Mouse (Mus musculus): ENCODE measurements around the gene Tacc2.
A peak's percentile ranks its signal among the peaks of the same experiment; 100 is the strongest.

Tacc2 gene

DNA sequence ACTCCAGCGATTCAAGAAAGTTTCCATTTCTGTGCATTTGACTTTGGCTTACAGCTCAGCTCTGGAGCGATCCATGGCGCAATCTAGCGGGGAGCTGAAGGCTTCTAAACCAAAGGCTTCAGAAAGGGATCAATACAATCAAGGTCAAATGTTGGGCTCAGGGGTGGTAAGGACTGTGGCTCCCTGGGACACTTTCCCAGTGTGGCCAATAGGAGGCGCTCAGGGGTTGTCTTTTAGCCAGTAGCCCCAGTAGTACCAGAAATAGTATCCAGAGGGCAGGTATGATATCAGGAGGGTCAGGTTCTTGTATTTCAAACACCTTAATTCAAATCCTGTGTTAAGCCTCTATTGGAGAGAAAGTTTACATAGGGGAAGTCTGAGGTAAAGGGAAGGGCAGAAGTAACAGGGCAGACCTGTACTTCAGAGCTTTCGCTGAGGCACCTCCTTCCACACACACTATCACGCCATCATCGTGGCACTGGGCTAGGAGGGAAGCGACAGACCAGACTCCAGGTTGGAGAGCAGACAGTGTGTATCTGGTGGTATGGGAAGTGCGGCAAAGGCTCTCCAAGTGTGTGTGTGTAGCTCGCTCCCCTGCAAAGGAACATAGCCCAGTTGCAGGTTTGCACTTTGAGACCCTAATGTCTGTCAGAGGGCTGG, 196.1 kb downstream of the Tacc2 start:
- no peak for DNase-seq (ENCODE audit: low spot score)

DNA sequence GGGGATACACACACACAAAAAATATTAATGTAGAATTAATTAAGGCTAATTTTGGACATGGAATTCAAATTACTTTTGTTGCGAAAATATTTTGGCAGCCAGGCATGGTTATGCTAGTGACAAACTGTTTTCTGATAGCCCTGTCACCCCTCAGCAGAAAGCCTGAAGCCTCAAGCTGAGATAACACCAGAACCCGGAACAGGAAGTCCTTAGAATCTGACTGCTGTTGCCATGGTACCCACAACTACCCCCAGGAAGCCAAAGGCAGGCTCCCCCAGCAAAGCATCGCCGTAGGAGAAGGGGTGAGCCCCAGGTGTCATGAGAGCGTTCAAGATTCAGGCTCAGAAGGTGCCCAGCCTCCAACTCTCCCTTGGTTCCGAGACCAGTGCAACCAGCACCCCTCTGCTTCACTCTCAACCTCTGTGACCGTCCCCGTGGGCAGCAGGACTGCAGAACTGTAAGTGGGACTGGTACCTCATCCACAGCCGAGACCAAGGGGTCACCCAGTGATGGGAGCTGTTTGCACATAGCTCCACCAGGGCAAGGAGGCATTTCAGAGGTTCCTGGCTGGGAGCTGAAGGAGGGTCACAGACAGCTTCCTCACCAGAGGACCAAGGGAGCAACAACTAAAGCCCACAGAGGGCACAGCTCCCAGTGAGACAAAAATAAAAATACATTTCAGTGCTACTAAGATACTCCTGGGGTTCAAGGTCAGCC, 196.8 kb downstream of the Tacc2 start, which contains the start of gene Btbd16:
TSS of gene Btbd16 (plus strand) at position 156 of the 717 bp plus-strand sequence.
- DNase-seq (ENCODE audit: low spot score) = no peak

DNA sequence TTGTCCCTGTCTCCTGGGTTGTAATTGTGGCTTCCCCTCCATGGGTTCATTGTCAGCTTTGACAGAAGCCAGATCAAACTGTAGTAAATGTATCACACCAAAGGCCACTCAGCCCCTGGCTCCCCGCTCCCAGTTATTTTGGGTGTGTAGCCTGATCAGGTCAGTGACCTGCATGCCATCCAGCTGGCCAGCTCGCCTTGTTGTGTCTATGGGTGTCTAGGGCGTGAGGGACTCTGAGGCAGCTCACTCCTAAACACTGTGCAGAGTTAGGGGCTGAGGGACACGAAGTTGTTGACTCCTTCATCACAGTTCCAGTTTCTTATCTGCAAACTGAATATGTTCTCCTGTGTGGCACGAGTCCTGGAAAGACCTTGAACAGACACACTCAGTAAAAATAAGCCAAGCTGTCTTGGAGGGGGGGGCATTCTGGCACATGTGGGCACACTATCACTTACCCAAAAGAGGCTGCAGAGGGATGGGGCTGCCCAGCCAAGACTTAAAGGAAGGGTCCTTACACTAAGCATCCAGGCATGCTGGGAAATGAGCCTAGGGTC, 203.7 kb downstream of the Tacc2 start:
- peak; percentile 73 for DNase-seq (ENCODE audit: low spot score)

DNA sequence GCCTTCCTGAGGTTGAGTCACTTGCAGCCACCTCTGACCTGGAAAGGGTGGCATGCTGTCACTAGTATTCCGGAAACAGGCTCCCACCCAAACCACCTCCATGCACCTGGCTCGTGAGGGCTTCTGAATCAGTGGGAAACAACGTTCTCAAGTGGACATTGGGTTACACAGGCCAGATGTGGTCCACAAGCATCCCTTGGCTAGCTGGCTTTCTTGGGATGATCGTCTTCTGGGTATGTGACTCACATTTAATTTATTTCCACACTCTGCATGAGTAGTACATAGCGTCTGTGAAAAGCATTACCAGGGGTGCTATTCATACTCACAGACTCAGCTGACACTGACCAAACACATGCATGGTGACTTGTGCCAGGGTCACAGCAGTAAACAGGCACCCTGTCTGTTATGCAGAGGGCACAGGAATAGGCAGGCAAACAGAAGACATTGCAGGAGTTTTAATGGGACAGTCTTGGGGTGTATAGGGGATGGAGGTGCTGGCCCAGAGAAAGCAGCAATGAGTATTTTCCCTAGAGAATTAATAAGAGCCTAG, 205.3 kb downstream of the Tacc2 start:
- no peak for DNase-seq (ENCODE audit: low spot score)

DNA sequence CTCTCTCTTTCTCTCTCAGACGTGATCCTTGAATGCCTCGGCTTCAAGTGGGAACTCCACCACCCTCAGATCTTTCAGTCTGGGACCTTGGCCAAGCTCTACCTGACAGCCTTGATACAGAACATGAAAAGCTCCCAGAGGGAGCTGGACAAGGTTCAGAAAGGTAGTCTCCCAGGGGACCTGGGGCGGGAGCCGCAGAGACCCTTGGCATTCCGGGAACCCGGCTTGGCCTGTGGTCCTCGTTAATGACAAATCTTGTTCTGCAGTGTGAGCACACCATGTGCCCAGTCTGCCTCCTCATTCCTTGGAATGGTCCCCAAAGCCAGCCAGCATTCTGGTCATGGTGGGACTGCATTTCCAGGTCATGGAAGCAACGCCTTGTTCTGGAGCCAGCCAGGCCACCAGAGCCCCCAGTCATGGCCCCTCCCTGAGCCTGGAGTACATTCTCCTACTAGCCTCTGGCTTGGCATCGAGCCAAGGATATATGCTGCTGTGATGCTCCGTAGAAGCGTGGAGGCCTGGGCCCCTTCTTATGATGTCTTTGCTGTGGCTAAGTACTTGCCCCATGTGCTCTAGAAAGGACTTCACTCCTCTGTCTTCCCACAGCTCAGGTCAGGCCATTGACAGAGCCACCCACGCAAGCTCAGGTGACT, 208.8 kb downstream of the Tacc2 start:
- no peak for DNase-seq (ENCODE audit: low spot score)

DNA sequence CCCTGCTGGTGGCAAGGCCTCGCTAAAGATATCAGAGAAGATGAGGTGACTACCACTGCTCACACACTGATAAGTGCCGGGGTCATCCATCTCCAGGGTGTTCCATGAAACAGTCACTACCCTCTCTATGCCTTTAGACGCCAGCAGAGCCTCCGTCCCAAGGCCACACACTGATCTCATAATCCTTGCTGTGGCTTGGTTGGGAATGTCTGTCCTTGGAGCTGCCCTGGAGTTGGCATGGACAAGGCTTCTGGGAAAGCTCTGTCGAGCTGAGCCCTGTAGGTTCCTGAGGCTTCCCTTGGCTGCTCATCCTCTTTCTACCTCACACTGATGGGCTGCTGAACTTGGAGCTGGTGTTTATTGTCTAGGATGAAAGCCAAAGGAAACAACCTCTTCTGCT, 209.5 kb downstream of the Tacc2 start:
- DNase-seq (ENCODE audit: low spot score) = peak; percentile 85

DNA sequence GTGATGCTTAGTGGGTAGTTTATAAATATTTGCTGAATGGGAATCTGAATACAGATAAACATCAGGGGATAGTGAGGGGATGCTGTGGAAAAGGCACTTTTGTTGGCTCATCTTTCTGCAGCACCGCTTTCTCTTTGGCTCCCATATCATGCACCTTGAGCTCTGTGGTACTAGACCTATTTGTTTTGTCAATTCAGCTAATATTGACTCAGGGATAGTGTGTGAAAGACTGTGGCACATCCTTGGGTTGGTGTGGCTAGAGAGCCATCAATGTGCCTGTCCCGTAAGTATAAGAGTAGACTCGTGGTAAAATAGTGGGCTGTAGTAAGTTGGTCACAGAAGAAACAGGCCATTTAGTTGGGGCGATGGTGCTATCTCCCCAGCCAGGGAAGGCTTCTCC, 210.3 kb downstream of the Tacc2 start:
- no peak for DNase-seq (ENCODE audit: low spot score)

DNA sequence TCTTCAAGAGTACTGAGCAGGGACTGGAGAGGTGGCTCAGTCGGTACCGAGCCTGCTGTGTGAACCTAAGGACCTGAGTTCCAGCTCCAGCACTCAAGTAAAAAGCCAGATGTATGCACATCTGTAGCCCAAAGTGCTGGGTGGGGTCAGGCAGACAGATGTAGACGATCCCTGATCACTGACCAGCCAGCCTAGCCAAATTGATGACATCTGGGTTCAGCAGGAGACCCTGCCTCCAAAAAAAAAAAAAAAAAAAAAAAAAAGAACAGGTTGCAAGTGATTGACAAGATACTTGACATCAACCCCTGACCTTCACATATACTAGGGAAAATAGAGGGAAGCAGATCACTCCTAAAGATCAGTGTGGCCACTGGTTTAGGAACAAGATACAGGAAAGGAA, 211.7 kb downstream of the Tacc2 start:
- no peak for DNase-seq (ENCODE audit: low spot score)

DNA sequence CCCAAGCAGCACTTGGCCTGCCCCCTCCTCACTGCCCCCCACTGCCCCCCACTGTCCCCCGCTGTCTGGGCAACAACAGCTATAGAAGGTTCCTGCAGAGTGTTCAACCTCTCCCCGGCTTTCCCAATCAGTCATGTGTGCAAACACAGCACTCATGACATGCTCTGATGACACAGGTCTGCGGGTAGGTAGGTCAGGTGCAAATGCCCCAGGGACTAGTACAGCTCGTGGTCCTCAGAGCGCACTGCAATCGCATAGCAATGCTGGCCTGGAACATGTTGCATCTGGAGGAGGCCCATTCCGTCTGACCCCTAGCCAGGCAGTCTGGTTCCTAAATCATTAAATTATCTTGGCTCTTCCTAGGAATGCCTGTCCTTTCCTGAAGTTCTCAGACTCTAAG, 212.2 kb downstream of the Tacc2 start:
- no peak for DNase-seq (ENCODE audit: low spot score)

DNA sequence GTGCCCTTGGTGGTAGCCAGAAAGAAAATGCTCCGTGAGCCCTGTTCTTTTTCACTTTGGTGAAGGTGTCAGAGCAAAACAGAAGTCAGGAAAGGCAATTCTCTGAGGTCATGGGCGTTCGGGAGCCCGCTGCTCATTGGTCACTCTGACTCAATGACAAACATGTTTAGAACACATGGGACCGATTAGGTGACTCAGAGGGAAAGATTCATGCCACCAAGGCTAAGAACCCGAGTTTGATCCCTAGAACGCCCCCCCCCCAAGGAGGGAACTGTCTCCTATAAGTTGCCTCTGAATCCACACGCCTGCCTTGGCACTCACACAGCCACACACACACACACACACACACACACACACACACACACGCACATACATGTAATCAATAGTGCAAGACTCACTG, 216.4 kb downstream of the Tacc2 start:
- no peak for DNase-seq (ENCODE audit: low spot score)

DNA sequence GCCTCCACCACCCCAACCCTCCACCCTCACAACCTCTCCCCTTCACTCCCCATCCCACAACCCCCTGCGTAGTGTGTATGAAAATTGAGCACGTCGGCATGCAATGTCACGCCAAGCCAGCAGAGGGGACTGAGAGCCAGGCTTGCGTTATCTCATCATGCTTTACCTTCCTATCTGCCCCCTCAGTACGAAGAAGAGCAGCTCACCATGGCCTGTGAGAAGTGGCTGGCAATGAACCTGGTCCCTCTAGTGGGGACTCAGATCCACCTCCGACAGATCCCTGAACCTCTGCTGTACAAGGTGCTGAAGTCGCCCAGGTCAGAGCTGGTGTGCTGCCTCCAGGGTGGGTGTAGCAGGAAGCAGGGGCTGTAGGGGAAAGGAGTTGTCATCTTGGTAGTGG, 219.5 kb downstream of the Tacc2 start:
- DNase-seq (ENCODE audit: low spot score) = no peak

DNA sequence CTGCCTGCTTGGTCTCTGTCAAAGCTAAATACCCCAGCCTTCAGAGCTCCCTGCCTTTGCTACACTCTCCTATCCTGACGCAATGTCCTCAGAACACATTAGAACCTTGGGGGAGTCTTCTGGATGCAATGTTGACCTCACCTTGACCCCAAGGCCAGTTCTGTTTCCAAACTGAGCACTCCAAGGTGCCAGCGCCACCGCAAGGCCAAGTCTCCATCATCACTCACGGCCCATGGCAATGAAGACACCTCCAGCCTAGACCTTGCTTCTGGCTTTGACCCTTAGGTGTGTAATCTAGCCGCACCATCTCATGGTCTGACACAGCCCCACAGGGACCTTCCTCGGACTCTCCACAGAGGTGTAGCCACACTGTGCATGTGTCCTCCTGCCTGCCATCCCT, 220.3 kb downstream of the Tacc2 start:
- DNase-seq (ENCODE audit: low spot score) = no peak

DNA sequence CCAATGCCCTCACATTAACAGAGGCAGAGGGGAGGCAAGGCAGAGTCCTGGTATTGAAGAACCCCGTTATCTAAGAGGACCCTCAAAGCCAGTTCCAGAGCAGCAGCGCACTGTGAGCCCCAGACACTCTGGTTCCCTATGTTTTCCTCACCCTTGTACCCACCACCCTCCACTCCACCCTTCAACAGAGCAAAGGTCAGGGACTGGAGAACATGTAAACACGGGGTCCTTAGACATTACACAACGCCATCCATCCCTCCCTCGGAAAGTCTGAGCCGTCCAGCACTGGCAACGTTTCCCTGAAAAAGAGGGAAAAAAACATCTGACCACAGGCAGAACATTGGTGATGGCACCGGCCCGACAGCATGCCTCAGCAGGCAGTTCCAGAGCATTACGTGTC, 222.2 kb downstream of the Tacc2 start:
- no peak for DNase-seq (ENCODE audit: low spot score)

DNA sequence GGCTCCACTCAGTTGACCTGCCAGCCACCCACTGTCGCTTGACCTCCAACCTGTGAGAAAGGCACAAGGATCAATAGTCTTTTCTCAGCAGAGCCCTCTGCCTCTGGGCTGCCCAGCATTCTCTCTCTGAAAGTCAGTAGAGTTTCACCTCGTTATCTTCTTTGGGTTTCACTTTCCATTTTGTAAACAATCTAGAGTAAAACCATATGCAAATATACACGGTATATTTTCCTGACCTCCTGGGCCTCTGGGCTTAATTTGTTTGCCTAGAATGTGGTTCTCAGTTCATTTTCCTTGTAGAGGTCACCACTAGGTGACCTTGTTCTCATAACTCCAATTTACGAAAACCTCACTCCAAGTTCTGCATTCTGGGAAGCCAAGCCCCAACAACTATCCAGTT, 223.4 kb downstream of the Tacc2 start:
- DNase-seq (ENCODE audit: low spot score) = no peak

DNA sequence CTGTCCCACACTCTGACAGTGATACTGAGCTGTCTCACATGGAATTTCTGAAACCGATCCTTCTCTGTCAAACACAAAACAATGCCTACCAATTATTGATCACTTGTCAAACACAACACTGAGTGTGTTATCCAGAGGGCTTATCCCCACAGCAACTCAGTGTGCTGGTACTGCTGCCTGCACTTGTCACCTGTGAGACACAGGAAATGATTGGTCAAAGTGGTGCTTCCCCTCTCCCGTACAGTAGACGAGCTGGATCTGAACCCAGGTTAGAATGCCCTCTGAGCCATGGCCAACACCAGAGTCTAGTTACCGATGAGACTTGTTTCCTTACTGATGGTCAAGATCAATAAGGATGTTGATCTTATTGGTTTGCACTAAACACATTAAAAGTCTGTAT, 224.6 kb downstream of the Tacc2 start:
- no peak for DNase-seq (ENCODE audit: low spot score)

DNA sequence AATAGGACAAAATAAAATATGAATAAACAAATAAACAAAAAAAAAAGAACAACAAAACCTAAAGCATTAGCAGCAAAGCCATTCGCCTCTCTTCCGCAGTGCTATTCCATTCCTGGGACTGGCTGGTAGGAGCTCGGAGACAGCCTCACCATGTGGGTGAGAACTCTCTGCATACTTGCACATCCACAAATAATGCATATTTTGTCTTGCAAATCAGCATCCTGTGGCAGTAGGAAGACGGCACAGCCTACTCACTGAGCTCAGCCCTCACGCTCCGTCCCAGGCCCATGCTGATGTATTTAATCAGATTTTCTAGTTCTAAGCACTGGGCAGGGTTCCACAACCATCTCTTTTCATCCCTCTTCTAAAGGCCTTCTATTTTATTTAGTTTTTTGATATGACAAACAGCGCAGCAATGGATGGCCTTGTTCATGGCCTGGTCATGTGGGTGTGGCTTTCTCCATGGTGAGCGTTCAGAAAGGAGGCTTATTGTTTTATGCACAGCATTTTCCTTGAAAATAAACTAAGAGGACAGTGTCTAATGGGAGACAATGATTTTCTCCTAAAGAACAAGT, 226.1 kb downstream of the Tacc2 start:
- peak; percentile 25 for DNase-seq (ENCODE audit: low spot score)

DNA sequence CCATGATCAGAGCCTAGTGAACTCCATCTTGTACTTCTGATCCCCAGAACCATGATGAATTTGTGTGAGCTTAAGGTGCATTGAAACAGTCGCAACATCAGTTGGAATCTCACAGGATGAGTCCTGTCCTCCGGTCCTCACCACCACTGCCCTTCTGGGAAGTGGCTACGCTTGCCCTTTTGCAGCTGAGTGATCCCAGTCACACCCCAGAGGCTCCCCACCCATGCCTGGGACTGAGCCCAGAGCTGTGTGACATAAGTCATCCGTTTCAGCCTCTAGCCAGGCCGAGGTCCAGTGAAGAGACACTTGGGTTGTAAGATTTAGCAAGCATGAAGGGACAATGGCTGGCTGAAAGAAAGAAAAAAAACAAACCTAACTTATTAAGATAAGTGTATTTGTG, 227.8 kb downstream of the Tacc2 start:
- no peak for DNase-seq (ENCODE audit: low spot score)

DNA sequence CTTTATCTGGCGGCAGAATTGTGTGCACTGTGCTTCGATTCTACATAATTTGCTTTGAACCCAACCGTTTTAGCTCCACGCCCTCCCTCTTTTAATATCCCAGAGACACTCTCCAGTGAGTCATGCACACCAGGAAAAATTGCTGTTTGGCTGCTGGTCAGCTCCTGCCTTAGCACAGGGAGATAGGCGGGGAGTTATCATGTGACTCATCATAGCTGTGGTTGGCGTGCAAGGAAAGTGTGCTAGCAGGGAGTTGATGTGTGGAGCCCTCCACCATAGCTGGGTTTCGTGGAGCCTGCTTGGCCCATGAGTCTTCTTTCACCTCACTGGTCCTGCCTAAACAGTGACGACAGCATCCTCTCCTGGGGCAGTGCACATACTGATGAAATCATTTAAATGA, 230.5 kb downstream of the Tacc2 start:
- DNase-seq (ENCODE audit: low spot score) = peak; percentile 73

DNA sequence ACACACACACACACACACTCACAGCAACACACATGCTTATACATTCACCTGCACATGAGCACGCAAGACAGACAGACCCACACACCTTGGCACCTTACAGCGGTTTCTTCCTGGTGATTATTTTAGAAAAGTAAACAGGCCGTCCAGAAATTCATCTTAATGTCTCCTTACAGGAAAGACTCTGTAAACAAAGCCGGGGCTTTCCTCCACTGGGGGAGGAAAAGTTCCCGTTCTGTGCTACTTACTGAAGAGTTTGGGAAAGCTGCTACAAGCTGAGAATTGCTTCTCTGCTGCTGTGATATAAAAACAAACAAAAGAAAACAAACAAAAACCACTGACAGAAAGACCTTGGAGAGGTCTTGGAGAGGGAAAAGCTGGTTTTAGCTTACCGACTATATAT, 231.5 kb downstream of the Tacc2 start:
- no peak for DNase-seq (ENCODE audit: low spot score)

DNA sequence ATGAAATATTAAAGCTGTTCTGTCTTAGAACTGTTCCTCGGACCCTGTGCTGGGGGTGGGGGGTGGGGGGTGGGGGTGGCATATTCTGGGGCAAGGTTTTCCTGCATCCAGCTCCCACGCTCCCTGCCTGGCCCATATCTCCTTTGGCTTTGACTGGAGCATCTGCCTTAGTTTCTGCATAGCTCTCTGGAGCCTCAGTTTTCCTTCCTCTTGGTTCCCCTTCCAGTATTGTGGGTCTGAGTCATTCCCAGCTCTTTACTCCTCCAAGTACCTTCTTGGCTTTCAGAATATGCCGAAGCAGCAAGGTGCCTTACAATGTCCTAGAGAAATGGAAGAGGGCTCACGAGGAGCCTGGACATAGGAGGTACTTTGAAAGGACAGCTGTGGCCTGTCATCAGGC, 233.0 kb downstream of the Tacc2 start:
- no peak for DNase-seq (ENCODE audit: low spot score)

DNA sequence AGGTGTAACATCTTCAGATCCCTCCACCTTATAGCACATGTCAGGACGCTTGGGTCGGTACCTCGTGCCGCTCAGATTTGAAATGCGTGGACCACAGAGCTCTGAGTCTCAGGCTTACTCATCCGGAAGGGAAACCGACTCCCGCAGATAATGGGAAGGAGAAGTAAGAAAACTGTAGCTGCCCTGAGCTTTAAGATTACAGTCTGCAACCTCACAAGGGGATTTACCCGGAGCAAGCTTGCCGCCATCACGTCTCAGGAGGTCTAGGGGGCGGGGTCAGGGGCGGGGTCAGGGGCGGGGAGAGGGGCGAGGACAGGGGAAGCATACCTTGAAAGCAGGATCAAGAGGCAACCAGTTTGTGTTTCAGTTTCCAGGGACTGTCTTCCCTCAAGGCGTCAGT, 235.2 kb downstream of the Tacc2 start:
- no peak for DNase-seq (ENCODE audit: low spot score)

All from ovary, adult 18-20 months (tissue).